Mouse (Mus musculus) gastrocnemius, postnatal 14 days (tissue): ENCODE measurements around the gene Slc16a3. TPM values are rescaled to one million over a fixed set of nuclear protein-coding genes. Genes with fewer than 3 reads are reported as not detected.

Experiments
- DNase-seq: peaks from one replicate; pipeline ENCODE4 v3.0.0; 2021; ENCODE audit warnings: mixed read lengths
- intact Hi-C: fragments of 180-260 bp; cut with DNase I; formaldehyde crosslinking; loops from one replicate; pipeline ENCODE4 v1.15.1; 2025; ENCODE audit warnings: low total_unique reads
- total RNA-seq, 2 experiments: library from RNA; stranded (reverse); gene quantifications; 2 replicates each; pipeline ENCODE4 v1.2.3; 2021

The Slc16a3 gene
- total RNA-seq, 2 experiments from 2014 or later, result 272 to 355 TPM

GRCm38 (mm10) chr11:120964195-120965157 is 16.2 kb downstream of the Slc16a3 start:
- intact Hi-C loops, result no loop called here
- no peak for DNase-seq

- DNase-seq, result no peak
- intact Hi-C loops, result no loop called here
These were observed 17.3 kb downstream of the Slc16a3 start for GRCm38 (mm10) chr11:120965587-120965986.

GRCm38 (mm10) chr11:120969742-120970141 is 21.5 kb downstream of the Slc16a3 start:
- intact Hi-C loops, result no loop called here
- DNase-seq, result no peak

- DNase-seq, result no peak
- intact Hi-C loops, result no loop called here
These were observed 23.0 kb downstream of the Slc16a3 start for GRCm38 (mm10) chr11:120971237-120971636.

- intact Hi-C loops, result no loop called here
- no peak for DNase-seq
These were observed 25.0 kb downstream of the Slc16a3 start for GRCm38 (mm10) chr11:120973318-120973717.

GRCm38 (mm10) chr11:120979711-120980426 is 31.6 kb downstream of the Slc16a3 start:
- DNase-seq, result no peak
- intact Hi-C loops, result no loop called here

GRCm38 (mm10) chr11:120980427-120981035 is 32.3 kb downstream of the Slc16a3 start:
- DNase-seq, result no peak
- intact Hi-C loops, result no loop called here

- intact Hi-C loops, result no loop called here
- DNase-seq, result no peak
These were observed 33.4 kb downstream of the Slc16a3 start for GRCm38 (mm10) chr11:120981661-120982060.

- no peak for DNase-seq
- intact Hi-C loops, result no loop called here
These were observed 34.2 kb downstream of the Slc16a3 start for GRCm38 (mm10) chr11:120982459-120982858.

GRCm38 (mm10) chr11:120984448-120985330 is 36.4 kb downstream of the Slc16a3 start:
- no peak for DNase-seq
- intact Hi-C loops, result no loop called here

- DNase-seq, result no peak
- intact Hi-C loops, result no loop called here
These were observed 39.3 kb downstream of the Slc16a3 start for GRCm38 (mm10) chr11:120987608-120988007.

- no peak for DNase-seq
- intact Hi-C loops, result no loop called here
These were observed 40.1 kb downstream of the Slc16a3 start for GRCm38 (mm10) chr11:120988410-120988809.

- DNase-seq, result no peak
- intact Hi-C loops, result no loop called here
These were observed 41.2 kb downstream of the Slc16a3 start for GRCm38 (mm10) chr11:120989523-120989922.

- DNase-seq, result peak; percentile 68
- intact Hi-C loops, result no loop called here
These were observed 42.0 kb downstream of the Slc16a3 start for GRCm38 (mm10) chr11:120990126-120990781.

GRCm38 (mm10) chr11:120990951-120991526 is 42.8 kb downstream of the Slc16a3 start, which contains the start of gene Csnk1d:
Gene Csnk1d (minus strand): TSS chr11:120991330.
- DNase-seq, result peak; percentile 98
- intact Hi-C loops, result no loop called here

GRCm38 (mm10) chr11:120991791-120992190 is 43.5 kb downstream of the Slc16a3 start:
- intact Hi-C loops, result no loop called here
- no peak for DNase-seq

GRCm38 (mm10) chr11:120993080-120993479 is 44.8 kb downstream of the Slc16a3 start:
- no peak for DNase-seq
- intact Hi-C loops, result no loop called here

GRCm38 (mm10) chr11:120993586-120993985 is 45.3 kb downstream of the Slc16a3 start:
- intact Hi-C loops, result no loop called here
- DNase-seq, result no peak
